Mouse (Mus musculus) urinary bladder, postnatal 36 days (tissue): ENCODE results near the gene Vangl1.
A peak's percentile ranks its signal among the peaks of the same experiment; 100 is the strongest.

Source experiments
- DNase-seq, 2 experiments: peaks; one replicate each; pipeline ENCODE4 v3.0.0; 2022; ENCODE audit warnings: low spot score in 2 of 2, mixed read lengths in 1 of 2

Vangl1 gene

DNA sequence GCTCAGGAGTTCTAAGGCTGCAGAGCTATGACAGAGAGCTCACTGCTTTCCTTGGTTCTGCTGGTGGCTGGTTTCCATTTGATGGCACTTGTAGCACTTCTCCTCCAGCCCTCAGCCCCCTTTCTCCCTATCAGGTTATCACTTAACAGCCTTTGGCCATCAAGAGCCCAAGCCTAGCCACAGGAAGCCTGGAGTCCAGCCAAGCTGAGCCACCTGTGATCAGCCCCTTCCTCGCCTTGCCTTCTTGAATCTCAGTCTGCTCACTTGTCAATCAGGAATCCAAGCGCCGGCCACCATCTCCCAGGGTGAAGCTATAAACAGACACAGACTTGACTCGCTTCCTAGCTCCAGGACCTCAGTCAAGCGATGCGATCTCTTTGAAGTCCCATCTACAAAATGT lies 6.0 kb downstream of the Vangl1 start:
- no peak for DNase-seq

- DNase-seq, result no peak
Measured at GRCm38 (mm10) chr3:102197746-102198145, 6.7 kb downstream of the Vangl1 start.

DNA sequence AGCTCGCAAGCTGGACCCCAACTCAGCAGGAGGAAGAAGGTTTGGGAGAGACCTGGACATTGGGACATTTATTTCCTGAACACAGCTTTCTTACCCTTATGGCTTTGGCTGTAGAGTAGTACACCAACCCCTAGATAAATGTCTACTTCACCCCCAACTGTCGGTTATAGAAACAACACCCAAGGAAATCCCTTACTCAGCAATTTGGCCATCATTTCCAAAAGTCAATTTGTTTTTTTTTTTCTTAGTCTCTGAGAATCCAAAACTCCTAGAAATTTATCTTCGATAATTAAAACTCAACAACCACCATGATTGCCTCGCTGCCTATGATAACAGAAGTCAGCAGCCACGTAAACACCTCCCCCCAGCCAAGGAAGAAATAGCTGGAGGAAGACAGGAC lies 7.3 kb downstream of the Vangl1 start:
- no peak for DNase-seq

DNA sequence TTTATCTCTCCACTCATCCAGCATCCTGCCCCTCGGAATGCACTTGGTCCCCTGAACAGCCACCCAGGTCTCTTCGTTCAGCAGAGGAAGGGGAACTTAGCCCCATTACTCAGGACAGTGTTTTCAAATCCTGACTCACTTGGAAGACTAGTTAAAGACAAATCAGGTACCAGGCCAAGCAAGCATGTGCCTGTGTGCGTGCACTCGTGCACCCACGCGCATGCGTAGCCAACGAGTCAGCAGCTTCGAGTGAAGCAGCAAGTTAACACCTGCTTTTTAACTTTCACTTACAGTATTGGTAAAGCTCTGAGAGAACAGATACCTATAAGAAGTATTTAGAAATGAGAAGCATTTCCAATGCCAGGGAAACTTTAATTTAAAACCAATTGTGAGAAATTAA lies 8.3 kb downstream of the Vangl1 start:
- no peak for DNase-seq

DNA sequence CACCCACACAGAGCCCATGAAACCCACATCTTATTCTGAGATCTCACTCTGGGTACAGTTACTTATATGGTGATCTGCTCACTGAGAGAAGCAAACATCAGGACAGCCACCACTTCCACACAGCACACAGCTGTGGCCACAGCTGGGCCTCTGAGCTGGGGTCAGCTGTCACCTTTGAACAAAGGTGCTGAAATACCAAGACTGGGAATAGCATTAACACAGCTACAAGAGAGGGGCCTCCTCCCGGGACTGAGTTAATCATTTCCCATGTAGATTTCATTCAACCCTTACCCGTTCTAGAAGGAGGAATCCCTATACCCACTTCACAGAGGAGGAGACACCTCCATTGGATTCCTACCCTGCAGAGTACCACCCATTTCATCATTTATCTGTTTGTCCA lies 8.7 kb downstream of the Vangl1 start:
- DNase-seq, result no peak

GRCm38 (mm10) chr3:102194291-102195051 lies 10.0 kb downstream of the Vangl1 start:
- DNase-seq, result peak in 1 of 2 experiments; percentile 21

DNA sequence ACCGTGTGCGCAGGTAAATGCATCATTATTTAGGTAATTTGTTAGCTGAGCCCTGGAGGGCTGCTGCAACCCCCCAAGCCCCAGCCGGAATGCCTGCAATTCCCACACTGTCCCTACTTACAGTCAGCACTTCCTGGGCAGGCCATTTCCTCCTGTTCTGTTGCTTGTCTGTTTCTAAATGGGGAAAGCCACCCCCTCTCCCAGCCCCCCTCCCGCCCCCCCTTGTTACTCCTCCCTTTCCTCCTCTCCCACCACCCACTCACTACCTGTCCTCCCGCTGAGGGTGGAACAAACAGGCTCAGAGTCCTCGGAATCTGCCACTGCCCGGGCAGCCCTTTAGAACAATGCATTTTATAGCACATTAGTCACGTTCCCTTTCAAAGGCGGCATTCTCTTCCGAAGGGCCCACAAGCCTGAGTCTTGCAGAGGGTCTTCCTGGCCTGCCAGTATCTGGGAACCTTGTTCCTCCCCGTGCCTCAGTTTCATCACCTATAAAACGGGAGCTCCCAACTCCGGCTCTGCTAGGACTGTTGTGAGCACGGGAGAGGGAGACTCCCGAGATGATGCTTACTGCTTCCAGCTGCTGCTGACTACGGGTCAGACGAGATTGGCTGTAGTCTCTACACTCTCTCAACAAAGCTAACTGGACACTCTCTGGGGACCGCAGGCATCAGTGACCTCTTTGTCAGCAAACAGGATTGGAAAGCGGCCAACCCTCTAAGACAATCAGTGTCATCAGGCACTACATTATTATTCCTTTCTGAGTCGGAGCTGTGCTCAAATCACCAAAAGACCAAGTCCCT lies 10.8 kb downstream of the Vangl1 start:
- DNase-seq, result no peak

DNA sequence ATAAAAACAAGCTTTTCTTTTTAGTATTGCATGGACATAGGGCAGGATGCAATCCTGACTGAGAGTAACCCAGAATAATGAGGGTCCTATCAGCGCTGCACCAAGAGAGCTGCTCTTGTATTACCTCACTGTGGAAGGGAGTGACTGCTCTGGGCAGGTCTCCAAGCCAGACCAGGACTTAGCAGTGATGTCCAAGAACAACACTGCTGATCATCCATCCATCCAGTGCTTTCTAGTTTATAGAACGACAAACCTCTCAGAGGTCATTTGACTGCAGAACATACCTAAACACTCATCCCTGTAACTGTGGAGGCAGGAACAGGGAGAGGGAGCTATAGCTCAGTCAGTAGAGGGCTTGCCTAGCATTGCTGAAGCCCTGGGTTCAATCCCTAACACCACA lies 11.9 kb downstream of the Vangl1 start:
- DNase-seq, result no peak

GRCm38 (mm10) chr3:102191575-102191974 lies 12.9 kb downstream of the Vangl1 start:
- DNase-seq, result no peak

- no peak for DNase-seq
Measured at GRCm38 (mm10) chr3:102190642-102191041, 13.9 kb downstream of the Vangl1 start.

- no peak for DNase-seq
Measured at GRCm38 (mm10) chr3:102190015-102190414, 14.5 kb downstream of the Vangl1 start.

- no peak for DNase-seq
Measured at GRCm38 (mm10) chr3:102188972-102189371, 15.5 kb downstream of the Vangl1 start.

DNA sequence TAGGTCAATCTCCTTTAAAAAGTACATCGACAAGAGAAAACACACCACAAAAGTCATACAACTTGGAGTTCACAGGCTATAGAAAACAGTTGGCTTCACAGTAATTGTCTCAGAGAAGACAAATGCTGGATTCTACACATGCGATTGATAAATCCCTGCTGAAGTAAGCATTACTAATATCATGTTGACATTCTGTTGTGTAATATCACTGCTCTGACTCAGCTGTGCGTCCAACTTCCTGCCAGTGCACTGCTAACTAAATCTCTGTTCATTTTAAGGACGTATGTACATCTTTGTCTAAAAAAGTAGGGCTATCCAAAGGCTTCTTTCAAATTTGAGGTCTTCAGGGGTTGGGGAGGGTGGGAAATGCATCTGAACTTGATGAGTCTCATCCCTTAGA lies 17.1 kb downstream of the Vangl1 start:
- DNase-seq, result no peak

- DNase-seq, result no peak
Measured at GRCm38 (mm10) chr3:102184721-102185120, 19.8 kb downstream of the Vangl1 start.

GRCm38 (mm10) chr3:102182601-102183000 lies 21.9 kb downstream of the Vangl1 start:
- DNase-seq, result no peak

GRCm38 (mm10) chr3:102181191-102181590 lies 23.3 kb downstream of the Vangl1 start:
- no peak for DNase-seq

DNA sequence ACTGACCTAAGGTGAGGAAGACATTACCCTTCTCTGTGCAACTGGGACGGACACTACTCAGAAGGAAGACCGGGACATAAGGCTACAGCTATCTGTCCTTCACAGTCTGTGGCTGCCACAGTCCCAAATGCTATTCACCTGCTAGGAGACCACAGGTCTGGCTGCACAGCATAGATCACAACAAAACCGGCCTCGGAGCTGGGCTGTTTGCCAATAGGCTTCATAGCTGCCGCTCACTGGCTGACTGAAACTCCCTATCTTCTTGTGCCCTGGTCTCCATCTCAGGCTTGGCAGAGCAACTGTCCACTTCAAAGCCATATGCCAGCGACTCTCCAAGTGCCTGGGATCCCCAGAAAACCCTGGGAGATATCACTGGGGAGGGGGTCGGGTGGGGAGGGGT lies 23.7 kb downstream of the Vangl1 start:
- no peak for DNase-seq

GRCm38 (mm10) chr3:102179869-102180268 lies 24.6 kb downstream of the Vangl1 start:
- DNase-seq, result no peak

GRCm38 (mm10) chr3:102177837-102178615 lies 26.5 kb downstream of the Vangl1 start:
- DNase-seq, result no peak

DNA sequence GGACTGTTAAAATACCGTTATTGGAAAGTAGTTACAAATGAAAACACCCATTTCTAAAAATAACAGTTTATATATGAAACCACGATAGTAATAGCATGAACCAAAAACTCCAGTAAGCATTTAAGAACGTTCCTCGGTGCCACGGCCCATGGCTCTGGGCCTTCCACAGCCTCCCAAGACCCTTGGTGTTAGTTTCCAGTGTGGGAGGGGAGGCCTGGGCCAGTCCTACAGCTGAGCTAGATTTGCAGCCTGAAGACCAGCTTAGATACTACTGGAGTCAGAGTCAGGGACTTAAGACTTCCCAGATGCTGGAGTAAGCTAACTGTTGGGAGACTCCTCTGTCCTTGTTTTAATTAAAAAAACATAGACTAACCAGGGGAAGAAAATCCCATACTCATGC lies 28.4 kb downstream of the Vangl1 start:
- DNase-seq, result no peak

DNA sequence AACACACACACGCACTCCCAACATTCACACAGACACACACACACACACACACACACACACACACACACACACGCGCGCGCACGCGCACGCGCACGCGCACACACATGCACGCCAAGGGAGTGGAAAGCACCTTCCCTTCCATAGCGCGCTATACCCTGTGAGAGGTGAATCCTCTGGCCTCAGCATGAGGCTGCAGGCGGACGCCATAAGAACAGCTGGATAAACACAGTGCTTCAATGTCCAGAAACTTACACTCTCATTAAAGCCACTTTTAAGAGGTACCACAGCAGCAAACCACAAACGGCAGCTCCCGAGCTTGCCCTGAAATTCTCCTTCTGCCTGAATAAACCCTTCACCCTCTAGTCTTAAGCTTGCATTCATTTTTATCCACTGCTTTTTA lies 28.8 kb downstream of the Vangl1 start:
- no peak for DNase-seq

- no peak for DNase-seq
Measured at GRCm38 (mm10) chr3:102174118-102174865, 30.2 kb downstream of the Vangl1 start.
